Mouse (Mus musculus): Measurements from ENCODE around the gene Ifit1. TPM values are rescaled to one million over a fixed set of nuclear protein-coding genes. Genes with fewer than 3 reads are reported as not detected.
"Not testable (repeated sequence)": the region's sequence is repeated elsewhere in the genome, so short reads cannot be mapped to it uniquely, and the experiment has no call there.

Ifit1 gene
- polyA plus RNA-seq, 1 experiment, result 2.0 TPM

DNA sequence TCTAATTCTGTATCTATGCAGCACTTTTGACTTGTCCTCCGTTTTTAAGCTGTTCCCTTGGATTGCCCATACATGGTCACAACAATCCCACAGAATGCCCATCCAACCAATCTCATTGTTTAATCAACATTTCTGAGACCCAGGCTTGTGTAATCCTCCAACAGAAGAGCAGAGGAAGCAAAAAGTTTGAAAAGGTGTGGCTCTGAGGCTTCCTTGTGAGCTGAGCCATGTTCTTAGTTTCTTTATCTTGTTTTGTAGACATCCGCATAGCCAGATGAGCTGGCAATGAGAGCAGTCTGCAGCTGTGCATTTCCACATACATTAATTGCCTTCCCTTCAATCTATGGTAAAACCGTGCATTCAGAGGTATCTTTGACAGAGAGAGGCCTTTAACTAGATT is 35.2 kb upstream of the Ifit1 start:
- WGBS, result 82% methylated on average over 3 of the region's 3 CpGs
- Histone ChIP-seq H3K4me1 (ENCODE audit: control insufficient read depth, insufficient read depth, insufficient read length) (peaks cover 17% of the 10 kb centered on the region), H3K4me3 (ENCODE audit: extremely low read depth, insufficient read depth, insufficient read length) (no peak overlapping the region), H3K36me3 (ENCODE audit: control insufficient read depth, insufficient read depth, low read length) (no peaks in the 10 kb centered on the region), H3K27ac (ENCODE audit: insufficient read depth, low read length) (no peak overlapping the region; the same call in 1 of the 2 replicates), H3K27me3 (ENCODE audit: control insufficient read depth, insufficient read depth, low read length) (no peaks in the 10 kb centered on the region)
- DNase-seq (ENCODE audit: low read depth in 1 of 2, low spot score in 2 of 2), result no peak
- TF ChIP-seq POLR2A (IDR thresholded peaks at IDR 0.05; ENCODE audit: low read depth, low read length), result no peak
- no peak for TF ChIP-seq CTCF (IDR thresholded peaks at IDR 0.05; ENCODE audit: extremely low read depth, insufficient read depth, insufficient read length, insufficient replicate concordance)

DNA sequence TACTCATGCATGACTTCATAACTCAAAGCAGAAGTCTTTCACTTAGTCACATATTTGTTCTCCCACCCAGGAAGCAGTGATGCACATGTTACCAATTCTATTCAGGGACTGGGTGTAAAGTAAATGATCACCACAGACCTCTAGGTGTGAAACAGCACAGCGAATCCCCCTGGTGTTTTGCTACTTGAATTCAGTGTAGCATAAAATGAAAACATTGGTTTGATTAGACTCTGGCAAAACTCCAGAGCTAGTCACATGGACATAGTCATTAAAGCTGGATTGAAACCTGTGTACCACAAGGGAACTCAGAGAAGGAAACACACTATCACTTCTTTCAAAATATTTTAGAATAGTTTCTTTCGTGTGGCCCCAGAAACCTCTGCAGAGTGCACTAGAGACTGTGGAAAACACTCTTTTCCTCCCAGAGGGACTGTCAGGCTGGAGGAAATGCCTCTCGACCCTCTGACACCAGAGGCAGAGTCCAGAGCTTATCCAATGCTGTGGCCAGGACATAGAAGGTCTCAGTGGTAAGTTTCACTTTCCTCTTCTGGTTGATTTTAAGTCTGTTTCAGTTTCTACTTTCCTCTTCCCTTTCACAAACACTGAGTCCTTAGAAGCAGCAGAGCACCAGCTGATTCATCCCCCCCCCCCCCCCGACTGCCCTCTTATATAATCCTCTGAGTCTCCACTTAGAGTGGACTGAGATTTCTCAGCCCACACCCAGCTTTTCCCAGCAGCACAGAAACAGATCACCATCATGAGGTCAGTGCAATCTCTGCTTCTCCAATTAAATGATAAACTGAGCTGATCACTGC is 33.2 kb upstream of the Ifit1 start, which contains the start of gene Ifit3b:
TSS of gene Ifit3b (plus strand) at position 734 of the 815 bp plus-strand sequence.
- H3K36me3 ChIP-seq (ENCODE audit: control insufficient read depth, insufficient read depth, low read length); H3K4me3 ChIP-seq (ENCODE audit: extremely low read depth, insufficient read depth, insufficient read length); DNase-seq (ENCODE audit: low read depth in 1 of 2, low spot score in 2 of 2); H3K27me3 ChIP-seq (ENCODE audit: control insufficient read depth, insufficient read depth, low read length): not testable (repeated sequence)
- peaks cover 11% of the 10 kb centered on the region for H3K4me1 ChIP-seq (ENCODE audit: control insufficient read depth, insufficient read depth, insufficient read length)
- WGBS, result 8% methylated on average over 4 of the region's 4 CpGs
- H3K27ac ChIP-seq (ENCODE audit: insufficient read depth, low read length), result peak within 1 kb of the TSS; percentile 88

DNA sequence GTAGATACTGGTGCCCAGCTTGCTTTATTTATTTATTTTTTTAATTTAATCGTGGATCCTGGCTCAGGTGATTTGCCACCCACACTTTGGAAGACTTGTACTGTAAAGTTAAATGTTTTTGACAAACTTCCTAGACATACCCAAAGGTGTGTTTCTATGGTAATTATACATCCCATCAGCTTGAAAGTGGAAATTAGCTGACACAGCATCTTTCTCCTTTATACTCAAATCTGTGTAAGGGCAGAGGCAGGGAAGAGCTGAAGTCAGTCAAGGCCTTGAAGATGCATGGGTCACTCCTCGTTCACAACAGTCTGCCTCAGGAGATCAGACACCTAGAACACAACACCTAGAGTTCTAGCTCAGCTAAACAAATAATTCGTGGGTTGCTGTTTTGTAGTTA is 30.6 kb upstream of the Ifit1 start:
- not testable (repeated sequence) for H3K4me3 ChIP-seq (ENCODE audit: extremely low read depth, insufficient read depth, insufficient read length); H3K27ac ChIP-seq (ENCODE audit: insufficient read depth, low read length); H3K27me3 ChIP-seq (ENCODE audit: control insufficient read depth, insufficient read depth, low read length); DNase-seq (ENCODE audit: low read depth in 1 of 2, low spot score in 2 of 2); H3K36me3 ChIP-seq (ENCODE audit: control insufficient read depth, insufficient read depth, low read length)
- WGBS, result 74% methylated on average over 3 of the region's 3 CpGs
- peaks cover 10% of the 10 kb centered on the region for H3K4me1 ChIP-seq (ENCODE audit: control insufficient read depth, insufficient read depth, insufficient read length)

DNA sequence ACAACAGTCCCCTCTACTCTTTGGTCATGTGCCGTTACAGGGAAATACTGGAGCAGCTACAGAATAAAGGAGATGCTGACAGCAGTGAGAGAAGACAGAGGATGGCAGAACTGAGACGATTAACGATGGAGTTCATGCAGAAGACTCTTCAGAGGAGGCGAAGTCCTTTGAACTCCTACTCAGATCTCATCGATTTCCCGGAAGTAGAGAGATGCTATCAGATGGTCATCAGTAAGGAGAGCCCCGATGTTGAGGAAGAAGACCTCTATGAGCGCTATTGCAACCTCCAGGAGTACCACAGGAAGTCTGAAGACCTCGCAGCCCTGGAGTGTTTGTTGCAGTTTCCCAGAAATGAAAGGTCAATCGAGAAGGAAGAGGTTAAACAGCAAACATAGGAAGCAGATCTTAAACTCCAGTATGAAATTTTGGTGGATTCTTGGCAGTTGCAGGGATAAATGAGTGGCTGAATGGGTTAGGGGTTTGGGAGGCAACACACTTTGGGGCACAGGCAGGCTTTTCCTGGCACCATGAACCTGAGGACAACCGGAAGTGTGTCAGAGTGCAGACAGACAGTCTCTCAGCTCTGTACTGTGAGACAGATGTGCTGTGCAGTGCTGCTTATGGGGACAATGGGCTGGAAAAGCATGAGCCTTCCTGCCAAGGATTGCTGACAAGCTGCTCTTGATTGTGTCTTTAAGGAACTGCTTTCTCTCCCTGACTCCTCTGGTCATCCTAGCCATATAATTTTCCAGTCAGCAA is 28.2 kb upstream of the Ifit1 start:
- H3K27ac ChIP-seq (ENCODE audit: insufficient read depth, low read length), result peak overlapping the region; percentile 27; the same call in 1 of the 2 replicates
- 74% methylated on average over 5 of the region's 11 CpGs for WGBS
- not testable (repeated sequence) for DNase-seq (ENCODE audit: low read depth in 1 of 2, low spot score in 2 of 2); H3K4me1 ChIP-seq (ENCODE audit: control insufficient read depth, insufficient read depth, insufficient read length); H3K36me3 ChIP-seq (ENCODE audit: control insufficient read depth, insufficient read depth, low read length); H3K27me3 ChIP-seq (ENCODE audit: control insufficient read depth, insufficient read depth, low read length); H3K4me3 ChIP-seq (ENCODE audit: extremely low read depth, insufficient read depth, insufficient read length)

DNA sequence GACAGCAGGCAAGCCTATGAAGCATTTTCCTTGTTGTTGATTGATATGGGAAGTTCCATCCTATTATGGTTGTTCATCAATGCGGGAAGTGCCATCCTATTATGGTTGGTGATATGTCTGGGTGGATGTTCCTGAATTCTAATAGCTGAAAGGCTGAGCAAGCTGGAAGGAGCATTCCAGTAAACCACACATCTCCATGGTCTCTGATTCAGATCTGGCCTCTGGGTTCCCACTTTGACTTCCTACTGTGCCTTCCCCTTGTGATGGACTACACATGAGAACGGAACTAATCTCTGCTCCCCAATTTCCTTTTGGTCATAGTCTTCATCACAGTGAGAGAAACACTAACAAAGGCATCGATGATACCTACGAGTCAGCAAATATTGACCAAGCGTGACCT is 19.8 kb upstream of the Ifit1 start:
- H3K4me3 ChIP-seq (ENCODE audit: extremely low read depth, insufficient read depth, insufficient read length), result no peak overlapping the region
- no peak for DNase-seq (ENCODE audit: low read depth in 1 of 2, low spot score in 2 of 2)
- no peaks in the 10 kb centered on the region for H3K36me3 ChIP-seq (ENCODE audit: control insufficient read depth, insufficient read depth, low read length)
- H3K27me3 ChIP-seq (ENCODE audit: control insufficient read depth, insufficient read depth, low read length), result no peaks in the 10 kb centered on the region
- H3K27ac ChIP-seq (ENCODE audit: insufficient read depth, low read length), result no peak overlapping the region
- peaks cover 3% of the 10 kb centered on the region; the same call in 1 of the 2 replicates for H3K4me1 ChIP-seq (ENCODE audit: control insufficient read depth, insufficient read depth, insufficient read length)
- no peak for TF ChIP-seq POLR2A (IDR thresholded peaks at IDR 0.05; ENCODE audit: low read depth, low read length)
- TF ChIP-seq CTCF (IDR thresholded peaks at IDR 0.05; ENCODE audit: extremely low read depth, insufficient read depth, insufficient read length, insufficient replicate concordance), result no peak
- WGBS, result 91% methylated on average over 5 of the region's 5 CpGs

DNA sequence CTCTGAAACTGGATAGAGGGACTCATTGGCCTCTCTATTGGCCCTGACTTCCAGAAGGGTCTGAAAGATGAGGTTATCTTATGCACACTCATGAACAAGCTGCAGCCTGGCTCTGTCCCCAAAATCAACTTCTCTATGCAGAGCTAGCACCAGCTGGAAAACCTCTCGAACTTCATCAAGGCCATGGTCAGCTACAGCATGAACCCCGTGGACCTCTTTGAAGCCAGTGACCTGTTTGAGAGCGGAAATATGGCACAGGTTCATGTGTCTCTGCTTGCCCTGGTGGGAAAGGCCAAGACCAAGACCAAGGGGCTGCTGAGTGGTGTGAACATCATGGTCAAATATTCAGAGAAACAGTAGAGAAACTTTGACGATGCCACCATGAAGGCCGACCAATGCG is 16.9 kb upstream of the Ifit1 start:
- no peak overlapping the region for H3K4me3 ChIP-seq (ENCODE audit: extremely low read depth, insufficient read depth, insufficient read length)
- H3K27ac ChIP-seq (ENCODE audit: insufficient read depth, low read length), result peak overlapping the region; percentile 65
- peaks cover 3% of the 10 kb centered on the region; the same call in 1 of the 2 replicates for H3K4me1 ChIP-seq (ENCODE audit: control insufficient read depth, insufficient read depth, insufficient read length)
- 91% methylated on average over 6 of the region's 6 CpGs for WGBS
- no peak for DNase-seq (ENCODE audit: low read depth in 1 of 2, low spot score in 2 of 2)
- no peaks in the 10 kb centered on the region for H3K27me3 ChIP-seq (ENCODE audit: control insufficient read depth, insufficient read depth, low read length)
- TF ChIP-seq POLR2A (IDR thresholded peaks at IDR 0.05; ENCODE audit: low read depth, low read length) (no peak), CTCF (IDR thresholded peaks at IDR 0.05; ENCODE audit: extremely low read depth, insufficient read depth, insufficient read length, insufficient replicate concordance) (no peak)
- no peaks in the 10 kb centered on the region for H3K36me3 ChIP-seq (ENCODE audit: control insufficient read depth, insufficient read depth, low read length)

DNA sequence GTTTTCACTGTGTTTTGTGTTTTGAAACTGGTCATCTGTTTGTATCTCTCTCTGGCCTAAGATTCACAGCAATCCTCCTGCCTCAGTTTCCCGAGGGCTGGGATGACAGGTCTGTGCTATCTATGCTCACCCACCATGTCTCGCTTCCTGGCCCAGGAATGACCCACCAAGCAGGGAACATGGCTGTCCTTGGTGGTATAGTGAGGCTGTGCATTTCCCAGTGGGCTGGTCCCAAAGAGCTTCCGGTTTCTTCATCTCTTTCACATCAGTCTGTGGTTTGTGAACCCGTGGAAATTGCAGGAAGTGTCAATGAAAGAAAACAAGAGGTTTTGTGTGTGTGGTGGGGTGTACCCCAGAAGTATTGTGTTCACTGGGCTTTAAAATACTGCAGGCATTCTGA is 16.0 kb upstream of the Ifit1 start:
- TF ChIP-seq CTCF (IDR thresholded peaks at IDR 0.05; ENCODE audit: extremely low read depth, insufficient read depth, insufficient read length, insufficient replicate concordance) (no peak), POLR2A (IDR thresholded peaks at IDR 0.05; ENCODE audit: low read depth, low read length) (no peak)
- Histone ChIP-seq H3K27ac (ENCODE audit: insufficient read depth, low read length) (peak overlapping the region; percentile 2; the same call in 1 of the 2 replicates), H3K27me3 (ENCODE audit: control insufficient read depth, insufficient read depth, low read length) (no peaks in the 10 kb centered on the region), H3K4me3 (ENCODE audit: extremely low read depth, insufficient read depth, insufficient read length) (no peak overlapping the region), H3K4me1 (ENCODE audit: control insufficient read depth, insufficient read depth, insufficient read length) (peaks cover 3% of the 10 kb centered on the region; the same call in 1 of the 2 replicates), H3K36me3 (ENCODE audit: control insufficient read depth, insufficient read depth, low read length) (no peaks in the 10 kb centered on the region)
- WGBS, result 51% methylated on average over 4 of the region's 4 CpGs
- DNase-seq (ENCODE audit: low read depth in 1 of 2, low spot score in 2 of 2), result no peak

Data from spleen, adult 2 months (tissue).